Mouse (Mus musculus) midbrain, postnatal 0 days (tissue): ENCODE results near the gene Paxx. TPM values are rescaled to one million over a fixed set of nuclear protein-coding genes. Genes with fewer than 3 reads are reported as not detected.

Experiments
- ATAC-seq: fragments of 200-750 bp; cut with Nextera tagmentation; 2 replicates; pipeline ENCODE4 v1.8.0; 2017; ENCODE audit warnings: moderate number of reproducible peaks, mild to moderate bottlenecking, moderate TSS enrichment, moderate library complexity; ENCODE audit not compliant: low FRiP score
- DNase-seq: peaks from one replicate; pipeline ENCODE4 v3.0.0-alpha.2; 2015; ENCODE audit warnings: low spot score
- H3K27ac ChIP-seq: fragments of 300-500 bp; sonication (generic); 2 replicates; pipeline ENCODE4 v1.5.1; 2014; ENCODE audit warnings: low read depth, mild to moderate bottlenecking, low read length, mixed read lengths
- H3K27me3 ChIP-seq: fragments of 300-500 bp; sonication (generic); 2 replicates; pipeline ENCODE4 v1.6.1; 2014; ENCODE audit warnings: low read length, control low read depth, mixed read lengths; ENCODE audit not compliant: insufficient read depth
- H3K36me3 ChIP-seq: fragments of 300-500 bp; sonication (generic); 2 replicates; pipeline ENCODE4 v1.6.1; 2014; ENCODE audit warnings: low read length, control low read depth, mixed read lengths; ENCODE audit not compliant: insufficient read depth
- H3K4me1 ChIP-seq: fragments of 300-500 bp; sonication (generic); 2 replicates; pipeline ENCODE4 v1.6.1; 2014; ENCODE audit warnings: mild to moderate bottlenecking, control low read depth, antibody characterized with exemption, low read length, mixed read lengths; ENCODE audit not compliant: insufficient read depth
- H3K4me2 ChIP-seq: fragments of 300-500 bp; sonication (generic); 2 replicates; pipeline ENCODE4 v1.6.1; 2014; ENCODE audit warnings: low read depth, mild to moderate bottlenecking, low read length, mixed read lengths; ENCODE audit not compliant: poor library complexity, severe bottlenecking
- H3K4me3 ChIP-seq: fragments of 300-500 bp; sonication (generic); 2 replicates; pipeline ENCODE4 v1.5.1; 2014; ENCODE audit warnings: low read depth, mild to moderate bottlenecking, low read length, moderate library complexity
- H3K9ac ChIP-seq: fragments of 300-500 bp; sonication (generic); replicated peaks from 2 replicates; pipeline ENCODE4 v1.6.1; 2014; ENCODE audit warnings: mild to moderate bottlenecking, low read length, moderate library complexity, mixed read lengths; ENCODE audit not compliant: poor library complexity, severe bottlenecking
- H3K9me3 ChIP-seq: fragments of 300-500 bp; sonication (generic); 2 replicates; pipeline ENCODE4 v1.6.1; 2016; ENCODE audit warnings: low read length, control low read depth
- CTCF ChIP-seq: IDR thresholded peaks from 2 replicates; pipeline ENCODE4 v1.5.1; 2016; ENCODE audit warnings: antibody characterized with exemption, mild to moderate bottlenecking
- WGBS: fragments of 180-500 bp; shearing (Covaris S2); extraction: QIAGEN DNeasy Blood & Tissue Kit; methylation state at CpG from one replicate; pipeline ENCODE4 v1.1.7; 2014; 5-methylcytosine and 5-hydroxymethylcytosine counted together
- polyA plus RNA-seq: library from polyadenylated mRNA; unstranded; fragments of >200 nt; fragmentation: Nextera tagmentation; extraction: Ambion mirVana; gene quantifications from 2 replicates; pipeline ENCODE4 v1.2.1, GENCODE M21; 2015
- total RNA-seq: library from RNA; depleted of rRNA; stranded (reverse); fragments of >200 nt; gene quantifications from 2 replicates; pipeline ENCODE4 v1.2.3, GENCODE M21; 2014

Paxx gene
- total and polyA plus RNA-seq, 2 experiments from 2014 or later = 151 to 195 TPM

DNA sequence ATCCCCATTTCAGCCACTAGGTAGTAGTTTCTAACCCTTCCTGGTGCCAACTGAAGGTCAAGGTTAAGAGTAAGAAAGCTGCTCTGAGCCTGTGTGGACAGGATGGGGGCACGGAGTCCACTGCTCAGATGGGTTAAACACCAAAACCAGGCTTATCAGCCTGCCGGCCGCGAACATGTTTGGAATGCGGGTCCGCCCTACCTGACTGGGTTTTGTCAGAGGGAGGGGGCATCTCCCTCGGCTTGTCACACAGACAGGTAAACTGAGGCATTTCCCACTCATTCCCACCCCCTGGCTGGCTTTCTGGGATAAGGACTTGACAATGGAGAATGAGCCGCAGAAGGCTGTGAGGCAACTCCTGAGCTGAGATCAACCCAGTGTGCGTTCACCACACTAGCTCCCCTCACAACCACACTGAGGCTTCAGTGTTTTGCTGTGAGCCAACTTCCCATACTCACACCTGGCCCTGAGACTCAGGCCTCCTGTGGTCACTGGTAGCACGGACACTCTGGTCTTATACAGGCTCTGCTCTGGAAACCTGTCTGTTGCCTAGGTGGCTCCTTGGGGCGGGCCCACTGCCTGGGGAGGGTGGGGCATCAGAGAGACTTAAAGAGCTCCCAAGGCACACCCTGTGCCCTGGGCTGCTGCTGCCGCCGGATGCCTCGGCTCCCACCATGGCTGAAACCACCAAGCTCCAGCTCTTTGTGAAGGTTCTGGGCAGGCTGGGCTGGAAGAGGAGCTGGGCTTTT is 4.5 kb downstream of the Paxx start, which contains the start of gene Clic3:
Clic3 (plus strand) TSS at position 634 of the 749 bp plus-strand sequence.
- no peak for DNase-seq
- Histone ChIP-seq H3K9ac (no peak within 1 kb of the TSS), H3K4me3 (no peak within 1 kb of the TSS), H3K4me1 (peaks cover 12% of the 10 kb centered on the region), H3K36me3 (peaks cover 17% of the 10 kb centered on the region), H3K27me3 (no peaks in the 10 kb centered on the region), H3K27ac (no peak within 1 kb of the TSS), H3K9me3 (no peaks in the 10 kb centered on the region), H3K4me2 (no peak within 1 kb of the TSS)
- 61% methylated on average over 14 of the region's 14 CpGs for WGBS
- no peak for ATAC-seq
- no peak for TF ChIP-seq CTCF

DNA sequence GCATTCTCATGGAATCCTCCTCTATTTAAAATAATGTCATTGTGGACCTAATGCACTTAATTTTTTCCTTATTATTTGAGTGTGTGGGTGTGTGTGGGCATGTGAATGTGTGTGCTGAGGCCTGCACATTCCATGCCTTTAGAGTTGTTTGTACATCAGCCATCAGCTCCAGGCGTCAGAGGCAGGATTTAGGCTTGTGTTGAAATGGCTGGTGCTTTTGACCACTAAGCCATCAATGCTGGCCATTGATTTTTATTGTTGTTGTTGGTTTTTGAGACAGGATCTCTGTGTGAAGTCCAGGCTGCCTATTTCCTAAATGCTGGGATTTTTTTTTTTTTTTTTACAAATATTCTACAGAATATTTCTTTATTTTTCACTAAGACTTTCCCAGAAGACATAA is 7.9 kb downstream of the Paxx start:
- H3K4me2 ChIP-seq = no peak overlapping the region
- DNase-seq (no peak), ATAC-seq (no peak)
- H3K4me3 ChIP-seq = no peak overlapping the region
- no peak overlapping the region for H3K27ac ChIP-seq
- H3K9me3 ChIP-seq = no peaks in the 10 kb centered on the region
- H3K27me3 ChIP-seq = no peaks in the 10 kb centered on the region
- H3K36me3 ChIP-seq = peaks cover 18% of the 10 kb centered on the region
- H3K9ac ChIP-seq = no peak overlapping the region
- no peaks in the 10 kb centered on the region for H3K4me1 ChIP-seq
- WGBS = 31% methylated on average over 1 of the region's 1 CpGs
- TF ChIP-seq CTCF = no peak

DNA sequence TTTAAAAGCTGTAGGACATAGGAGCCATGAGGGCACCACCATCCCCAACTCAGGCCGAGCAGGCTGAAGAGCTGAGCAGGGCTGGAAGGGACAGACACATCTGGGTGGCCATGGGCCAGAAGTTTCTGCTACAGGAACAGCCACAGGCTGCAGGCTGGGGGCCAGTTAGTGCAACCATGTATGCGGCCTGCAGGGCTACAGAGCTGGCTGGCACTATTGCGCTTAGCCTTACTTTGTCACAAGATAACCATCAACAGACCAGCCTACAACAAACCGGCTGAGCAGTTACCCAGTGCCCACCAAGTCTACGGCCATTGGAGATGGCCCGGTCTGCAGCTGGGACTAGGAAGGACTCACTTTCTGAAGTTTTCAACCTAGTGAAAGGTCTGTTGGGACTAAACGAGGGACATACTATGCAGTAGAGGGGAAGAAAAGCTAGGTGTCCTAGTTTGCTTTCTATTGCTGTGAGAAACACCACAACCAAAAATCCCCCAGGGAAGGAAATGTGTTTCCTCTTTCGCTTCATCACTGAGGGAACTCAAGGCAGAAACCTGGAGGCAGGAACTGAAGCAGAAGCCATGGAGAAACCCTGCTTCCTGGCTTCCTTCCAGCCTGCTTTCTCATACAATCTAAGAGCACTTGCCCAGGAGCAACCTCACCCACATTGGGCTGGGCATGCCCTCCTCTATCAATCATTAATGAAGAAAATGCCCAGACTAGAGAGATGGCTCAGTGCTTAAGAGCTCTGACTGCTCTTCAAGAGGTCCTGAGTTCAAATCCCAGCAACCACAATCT is 9.8 kb downstream of the Paxx start:
- Histone ChIP-seq H3K4me2 (no peak overlapping the region), H3K36me3 (peaks cover 32% of the 10 kb centered on the region), H3K4me3 (no peak overlapping the region), H3K9ac (no peak overlapping the region), H3K27ac (no peak overlapping the region), H3K9me3 (no peaks in the 10 kb centered on the region), H3K27me3 (no peaks in the 10 kb centered on the region), H3K4me1 (no peaks in the 10 kb centered on the region)
- 87% methylated on average over 8 of the region's 8 CpGs for WGBS
- DNase-seq (no peak), ATAC-seq (no peak)
- no peak for TF ChIP-seq CTCF

DNA sequence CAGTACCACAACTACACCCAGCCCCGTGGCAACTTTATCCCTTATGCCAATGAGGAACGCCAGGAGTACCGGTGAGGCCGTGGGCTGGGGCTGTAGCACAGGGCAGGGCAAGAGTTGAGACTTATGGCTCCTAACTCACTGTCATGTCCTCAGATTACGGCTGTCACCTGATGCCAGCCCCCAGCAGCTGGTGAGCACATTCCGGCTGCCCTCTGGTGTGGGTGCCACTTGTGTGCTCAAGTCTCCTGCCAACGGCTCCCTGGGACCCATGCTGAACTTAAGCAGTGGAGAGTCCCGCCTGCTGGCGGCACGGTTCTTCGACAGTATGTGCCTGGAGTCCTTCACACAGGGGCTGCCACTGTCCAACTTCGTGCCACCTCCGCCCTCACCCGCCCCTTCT is 18.2 kb downstream of the Paxx start:
- no peak for TF ChIP-seq CTCF
- no peak overlapping the region for H3K27ac ChIP-seq
- H3K9me3 ChIP-seq = no peaks in the 10 kb centered on the region
- H3K4me1 ChIP-seq = no peaks in the 10 kb centered on the region
- H3K9ac ChIP-seq = no peak overlapping the region
- 88% methylated on average over 14 of the region's 14 CpGs for WGBS
- ATAC-seq (no peak), DNase-seq (no peak)
- H3K36me3 ChIP-seq = peaks cover 97% of the 10 kb centered on the region
- H3K4me3 ChIP-seq = no peak overlapping the region
- no peaks in the 10 kb centered on the region for H3K27me3 ChIP-seq
- no peak overlapping the region for H3K4me2 ChIP-seq

DNA sequence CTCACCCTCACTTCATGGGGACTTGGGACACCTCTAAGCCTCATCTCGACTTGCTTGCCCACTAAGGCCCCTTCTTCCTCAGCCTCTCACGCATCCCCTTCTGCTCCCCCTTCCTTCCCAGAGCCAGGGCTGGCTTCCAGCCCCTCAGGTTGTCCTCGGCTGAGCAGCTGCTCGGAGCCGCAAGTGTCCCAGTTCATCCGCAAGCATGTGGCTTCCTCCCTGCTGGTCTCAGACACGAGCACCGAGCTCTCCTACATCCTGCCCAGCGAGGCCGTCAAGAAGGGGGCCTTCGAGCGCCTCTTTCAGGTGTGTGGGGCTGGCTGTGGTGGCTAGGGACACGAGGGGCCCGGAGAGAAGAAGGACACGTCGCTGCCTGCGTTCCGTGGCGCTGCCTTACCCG is 19.8 kb downstream of the Paxx start:
- no peak for TF ChIP-seq CTCF

DNA sequence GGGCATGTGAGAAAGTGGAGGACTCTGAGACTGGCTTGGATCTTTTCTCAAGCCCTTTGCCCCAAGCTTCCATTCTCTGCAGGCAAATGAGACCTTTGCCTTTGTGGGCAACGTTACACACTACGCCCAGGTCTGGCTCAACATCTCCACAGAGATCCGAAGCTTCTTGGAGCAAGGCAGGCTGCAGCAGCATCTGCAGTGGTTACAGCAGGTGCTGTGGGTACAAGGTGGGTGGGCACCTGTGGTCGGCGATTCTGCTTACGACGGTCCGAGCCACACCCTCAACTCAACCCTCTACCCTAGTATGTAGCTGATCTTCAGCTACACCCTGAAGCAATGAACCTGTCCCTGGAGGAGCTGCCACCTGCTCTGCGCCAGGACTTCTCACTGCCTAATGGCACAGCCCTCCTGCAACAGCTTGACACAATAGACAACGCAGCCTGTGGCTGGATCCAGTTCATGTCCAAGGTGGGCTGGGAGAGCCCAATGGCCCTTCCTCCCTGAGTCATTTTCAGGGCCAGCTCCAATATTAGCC is 24.5 kb downstream of the Paxx start:
- Histone ChIP-seq H3K4me1 (no peaks in the 10 kb centered on the region; the same call in 1 of the 2 replicates), H3K9ac (no peak overlapping the region), H3K9me3 (no peaks in the 10 kb centered on the region), H3K27ac (no peak overlapping the region), H3K4me3 (no peak overlapping the region), H3K27me3 (no peaks in the 10 kb centered on the region), H3K36me3 (peaks cover 85% of the 10 kb centered on the region), H3K4me2 (no peak overlapping the region)
- 94% methylated on average over 10 of the region's 10 CpGs for whole genome bisulfite sequencing
- ATAC-seq = no peak
- TF ChIP-seq CTCF = no peak
- no peak for DNase-seq

More for the DNA sequence above, 19.8 kb downstream of the Paxx start:
- H3K36me3 ChIP-seq = peaks cover 98% of the 10 kb centered on the region
- no peak overlapping the region for H3K4me3 ChIP-seq
- no peak overlapping the region for H3K4me2 ChIP-seq
- no peak overlapping the region for H3K9ac ChIP-seq
- 89% methylated on average over 20 of the region's 20 CpGs for WGBS
- ATAC-seq (no peak), DNase-seq (no peak)
- no peaks in the 10 kb centered on the region for H3K9me3 ChIP-seq
- no peaks in the 10 kb centered on the region for H3K4me1 ChIP-seq
- H3K27me3 ChIP-seq = no peaks in the 10 kb centered on the region
- no peak overlapping the region for H3K27ac ChIP-seq
